Mouse (Mus musculus): Measurements from ENCODE around the gene Hpcal4. TPM values are rescaled to one million over a fixed set of nuclear protein-coding genes. Genes with fewer than 3 reads are reported as not detected.

Hpcal4 gene
- total and polyA plus RNA-seq, 3 experiments, result 0.09 to 0.35 (median 0.10) TPM

DNA sequence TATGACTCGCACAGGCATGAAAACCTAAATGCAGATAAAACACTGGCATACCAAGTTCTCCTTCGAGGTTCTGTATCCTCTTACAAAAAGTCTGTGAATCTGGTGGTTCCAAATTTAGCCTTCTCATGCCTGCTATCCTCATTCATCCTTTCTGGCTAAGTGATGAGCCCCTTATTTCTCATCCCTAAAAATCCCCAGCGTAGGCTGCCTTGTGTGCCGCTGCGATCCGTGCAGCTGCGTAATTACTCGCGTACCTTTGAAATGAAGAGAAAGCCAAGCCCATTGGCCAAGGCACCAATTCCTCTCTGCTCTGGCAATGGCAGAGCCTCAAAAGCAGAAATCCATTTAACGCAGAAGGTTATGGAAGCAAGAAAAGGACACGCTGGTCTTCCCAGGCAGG lies 10.8 kb downstream of the Hpcal4 start:
- DNase-seq, result no peak
- Histone ChIP-seq H3K4me3 (no peak overlapping the region), H3K4me1 (ENCODE audit: control insufficient read depth, insufficient read depth, low read length) (no peaks in the 10 kb centered on the region), H3K9ac (ENCODE audit: low read depth, low read length) (no peak overlapping the region), H3K79me2 (replicated peaks; ENCODE audit: control insufficient read depth, insufficient read depth, low read length) (no peaks in the 10 kb centered on the region), H3K36me3 (ENCODE audit: control insufficient read depth, insufficient read depth, low read length) (no peaks in the 10 kb centered on the region), H3K27me3 (ENCODE audit: control insufficient read depth, insufficient read depth, low read length) (no peaks in the 10 kb centered on the region; the same call in 1 of the 2 replicates), H3K27ac (no peak overlapping the region)
- intact Hi-C loops (cut with DNase I), result no loop called here
- 86% methylated on average over 11 of the region's 11 CpGs for WGBS
- TF ChIP-seq EP300 (IDR thresholded peaks at IDR 0.05; ENCODE audit: insufficient read depth, low read depth, low read length) (no peak), CTCF (IDR thresholded peaks at IDR 0.05) (no peak), POLR2A (IDR thresholded peaks at IDR 0.05; ENCODE audit: insufficient read depth, low read depth, low read length) (no peak)

DNA sequence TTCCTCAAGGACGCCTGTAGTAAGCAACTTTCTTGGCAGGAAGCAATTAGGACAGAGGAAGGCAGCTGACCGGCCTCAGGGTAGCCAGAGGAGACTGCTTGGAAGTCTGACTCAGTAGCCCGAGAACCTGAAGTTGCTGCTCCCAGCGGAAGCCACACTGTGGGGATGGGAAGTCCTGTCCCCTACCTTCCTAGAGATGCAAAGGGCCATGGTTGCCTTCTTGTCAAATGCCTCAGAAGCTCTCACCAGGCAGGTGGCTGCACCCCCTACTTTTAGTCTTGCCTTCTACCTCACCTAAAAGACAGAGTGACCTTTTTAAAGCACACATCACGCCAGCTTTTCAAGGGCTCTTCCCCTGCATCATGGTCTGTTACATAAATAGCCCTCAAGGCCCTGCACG lies 13.7 kb downstream of the Hpcal4 start:
- Histone ChIP-seq H3K27ac (no peak overlapping the region), H3K9ac (ENCODE audit: low read depth, low read length) (no peak overlapping the region), H3K36me3 (ENCODE audit: control insufficient read depth, insufficient read depth, low read length) (no peaks in the 10 kb centered on the region), H3K4me1 (ENCODE audit: control insufficient read depth, insufficient read depth, low read length) (peaks cover 2% of the 10 kb centered on the region), H3K27me3 (ENCODE audit: control insufficient read depth, insufficient read depth, low read length) (no peaks in the 10 kb centered on the region; the same call in 1 of the 2 replicates), H3K79me2 (replicated peaks; ENCODE audit: control insufficient read depth, insufficient read depth, low read length) (no peaks in the 10 kb centered on the region), H3K4me3 (no peak overlapping the region)
- TF ChIP-seq EP300 (IDR thresholded peaks at IDR 0.05; ENCODE audit: insufficient read depth, low read depth, low read length), result no peak
- no peak for TF ChIP-seq POLR2A (IDR thresholded peaks at IDR 0.05; ENCODE audit: insufficient read depth, low read depth, low read length)
- TF ChIP-seq CTCF (IDR thresholded peaks at IDR 0.05), result no peak
- 35% methylated on average over 6 of the region's 6 CpGs for WGBS
- DNase-seq, result no peak
- intact Hi-C loops (cut with DNase I), result no loop called here

DNA sequence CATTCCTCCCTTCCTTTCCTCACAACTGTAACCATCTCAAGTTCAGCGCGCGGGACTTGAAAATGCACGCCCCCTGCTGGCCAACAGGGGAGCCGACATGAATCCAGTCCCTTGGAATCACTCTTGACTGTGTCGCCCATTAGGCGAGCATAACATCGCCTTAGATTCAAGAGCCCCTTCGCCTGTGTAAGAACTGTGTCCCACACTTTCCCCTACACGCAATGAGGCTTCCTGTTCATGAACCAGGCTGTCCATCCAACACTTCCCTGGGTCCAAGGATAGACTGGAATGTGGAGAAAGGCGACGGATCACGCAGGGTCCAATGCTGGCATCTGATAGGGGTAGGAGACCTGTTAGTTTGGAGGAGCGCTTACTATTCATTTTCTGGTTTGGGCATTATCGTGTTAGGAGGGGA lies 17.8 kb downstream of the Hpcal4 start:
- H3K4me1 ChIP-seq (ENCODE audit: control insufficient read depth, insufficient read depth, low read length), result peaks cover 3% of the 10 kb centered on the region
- H3K27me3 ChIP-seq (ENCODE audit: control insufficient read depth, insufficient read depth, low read length), result no peaks in the 10 kb centered on the region
- TF ChIP-seq POLR2A (IDR thresholded peaks at IDR 0.05; ENCODE audit: insufficient read depth, low read depth, low read length), result no peak
- peak; percentile 94 for TF ChIP-seq CTCF (IDR thresholded peaks at IDR 0.05)
- TF ChIP-seq EP300 (IDR thresholded peaks at IDR 0.05; ENCODE audit: insufficient read depth, low read depth, low read length), result no peak
- peak overlapping the region; percentile 62 for H3K9ac ChIP-seq (ENCODE audit: low read depth, low read length)
- H3K4me3 ChIP-seq, result peak overlapping the region; percentile 48
- H3K36me3 ChIP-seq (ENCODE audit: control insufficient read depth, insufficient read depth, low read length), result no peaks in the 10 kb centered on the region
- intact Hi-C loops (cut with DNase I), result loop anchor here (1.0 kb wide), 1 partner anchor 45 kb away; no protein-coding TSS in a partner anchor
- DNase-seq, result peak; percentile 66 to 76
- H3K27ac ChIP-seq, result peak overlapping the region; percentile 89
- 6% methylated on average over 15 of the region's 15 CpGs for WGBS
- no peaks in the 10 kb centered on the region for H3K79me2 ChIP-seq (replicated peaks; ENCODE audit: control insufficient read depth, insufficient read depth, low read length)

DNA sequence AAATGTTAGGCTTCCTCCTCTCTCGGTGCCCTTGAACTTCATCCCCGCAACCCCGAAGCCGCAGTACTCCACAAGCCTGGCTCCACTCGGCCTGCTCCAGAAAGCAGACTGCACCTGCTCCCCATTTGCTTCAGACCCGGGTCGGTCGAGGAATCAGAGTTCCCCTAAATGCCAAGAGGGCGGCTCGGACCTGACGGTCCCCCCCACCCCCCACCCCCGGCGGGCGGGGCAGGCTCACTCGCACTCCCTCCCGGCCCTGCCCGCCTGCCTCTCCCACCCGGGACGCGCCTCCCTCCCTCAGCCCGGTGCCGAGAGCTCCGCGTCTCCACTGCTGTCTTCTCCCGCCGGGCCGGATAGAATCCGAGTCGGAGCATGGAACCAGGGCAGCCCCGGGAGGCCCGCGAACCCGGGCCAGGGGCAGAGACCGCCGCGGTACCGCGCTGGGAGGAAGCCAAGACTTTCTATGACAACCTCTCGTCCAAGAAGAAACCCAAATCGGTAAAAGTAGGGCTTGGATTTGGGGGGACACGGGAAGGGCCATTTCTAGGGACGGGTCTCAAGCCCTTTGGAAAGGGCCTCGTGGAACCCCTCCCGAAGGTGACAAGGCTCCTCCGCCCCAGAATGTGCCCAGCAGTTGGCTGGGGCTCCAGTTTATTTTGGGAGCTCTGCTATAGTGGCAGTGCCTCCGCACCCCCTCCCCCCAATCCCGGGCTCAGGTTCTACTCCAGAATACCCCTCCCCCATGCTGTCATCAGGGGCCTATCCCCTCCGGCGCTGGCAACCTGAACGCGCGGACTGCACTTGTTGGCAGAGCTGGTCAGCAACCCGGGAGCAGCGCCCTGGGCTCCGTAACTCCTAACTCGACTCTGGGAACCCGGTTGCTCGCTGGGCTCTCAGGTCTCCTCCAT lies 18.4 kb downstream of the Hpcal4 start, which contains the start of gene Nt5c1a:
Nt5c1a (plus strand) TSS at position 319 of the 908 bp plus-strand sequence.
- H3K27me3 ChIP-seq (ENCODE audit: control insufficient read depth, insufficient read depth, low read length), result no peaks in the 10 kb centered on the region

DNA sequence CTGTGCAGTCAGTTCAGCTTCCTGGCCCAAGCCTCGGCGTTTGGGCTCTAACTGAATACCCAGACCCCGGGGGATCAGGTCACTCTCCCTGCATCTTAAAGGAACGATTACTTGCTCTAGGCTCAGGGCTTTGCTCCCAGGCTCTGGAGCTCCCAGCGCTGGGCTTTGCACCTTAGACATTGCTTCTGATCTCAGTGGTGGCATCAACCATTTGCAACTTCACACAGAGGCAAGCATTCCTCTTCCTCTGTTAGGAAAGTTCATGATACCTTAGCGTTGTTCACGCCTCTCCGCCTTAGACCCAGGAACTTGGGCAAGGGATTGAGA lies 19.0 kb downstream of the Hpcal4 start:
- intact Hi-C loops (cut with DNase I), result no loop called here
- peak overlapping the region; percentile 48 for H3K4me3 ChIP-seq
- no peaks in the 10 kb centered on the region for H3K27me3 ChIP-seq (ENCODE audit: control insufficient read depth, insufficient read depth, low read length)
- TF ChIP-seq POLR2A (IDR thresholded peaks at IDR 0.05; ENCODE audit: insufficient read depth, low read depth, low read length) (no peak), EP300 (IDR thresholded peaks at IDR 0.05; ENCODE audit: insufficient read depth, low read depth, low read length) (no peak), CTCF (IDR thresholded peaks at IDR 0.05) (no peak)
- H3K36me3 ChIP-seq (ENCODE audit: control insufficient read depth, insufficient read depth, low read length), result no peaks in the 10 kb centered on the region
- 21% methylated on average over 8 of the region's 8 CpGs for WGBS
- H3K9ac ChIP-seq (ENCODE audit: low read depth, low read length), result peak overlapping the region; percentile 62
- no peaks in the 10 kb centered on the region for H3K79me2 ChIP-seq (replicated peaks; ENCODE audit: control insufficient read depth, insufficient read depth, low read length)
- H3K4me1 ChIP-seq (ENCODE audit: control insufficient read depth, insufficient read depth, low read length), result peaks cover 3% of the 10 kb centered on the region
- peak overlapping the region; percentile 89 for H3K27ac ChIP-seq
- DNase-seq, result no peak

More for the DNA sequence above, 18.4 kb downstream of the Hpcal4 start, which contains the start of gene Nt5c1a:
- TF ChIP-seq CTCF (IDR thresholded peaks at IDR 0.05), result no peak
- peak; percentile 47; the same call in 1 of the 2 replicates for TF ChIP-seq POLR2A (IDR thresholded peaks at IDR 0.05; ENCODE audit: insufficient read depth, low read depth, low read length)
- intact Hi-C loops (cut with DNase I), result no loop called here
- Histone ChIP-seq H3K79me2 (replicated peaks; ENCODE audit: control insufficient read depth, insufficient read depth, low read length) (no peaks in the 10 kb centered on the region), H3K4me3 (peak within 1 kb of the TSS; percentile 48), H3K9ac (ENCODE audit: low read depth, low read length) (peak within 1 kb of the TSS; percentile 62), H3K4me1 (ENCODE audit: control insufficient read depth, insufficient read depth, low read length) (peaks cover 3% of the 10 kb centered on the region), H3K36me3 (ENCODE audit: control insufficient read depth, insufficient read depth, low read length) (no peaks in the 10 kb centered on the region), H3K27ac (peak within 1 kb of the TSS; percentile 89)
- WGBS, result 2% methylated on average over 58 of the region's 58 CpGs
- DNase-seq, result peak; percentile 69 to 81

DNA sequence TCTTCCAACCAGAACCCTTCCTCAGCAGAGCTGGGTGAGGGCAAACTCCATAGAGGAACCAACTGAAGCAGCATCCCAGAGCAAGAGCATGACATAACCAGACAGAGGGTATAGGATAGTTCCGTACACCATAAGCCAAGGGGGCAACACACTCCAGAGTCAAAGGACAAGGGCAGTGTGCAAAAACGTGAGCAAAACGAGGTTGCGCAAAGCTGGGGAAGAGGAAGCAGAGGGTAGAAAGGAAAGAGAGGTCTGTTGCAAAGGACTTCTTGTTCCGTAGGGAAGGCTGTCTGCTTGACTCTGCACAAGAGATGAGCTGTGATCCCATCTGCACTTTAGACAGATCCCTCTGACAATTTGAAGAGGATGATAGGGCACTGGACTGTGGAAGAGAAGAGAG lies 24.3 kb downstream of the Hpcal4 start:
- Histone ChIP-seq H3K27me3 (ENCODE audit: control insufficient read depth, insufficient read depth, low read length) (no peaks in the 10 kb centered on the region), H3K27ac (no peak overlapping the region), H3K4me1 (ENCODE audit: control insufficient read depth, insufficient read depth, low read length) (peaks cover 2% of the 10 kb centered on the region; the same call in 1 of the 2 replicates), H3K9ac (ENCODE audit: low read depth, low read length) (no peak overlapping the region), H3K36me3 (ENCODE audit: control insufficient read depth, insufficient read depth, low read length) (no peaks in the 10 kb centered on the region), H3K79me2 (replicated peaks; ENCODE audit: control insufficient read depth, insufficient read depth, low read length) (no peaks in the 10 kb centered on the region), H3K4me3 (no peak overlapping the region)
- intact Hi-C loops (cut with DNase I), result no loop called here
- no peak for DNase-seq
- 70% methylated on average over 5 of the region's 5 CpGs for WGBS
- TF ChIP-seq POLR2A (IDR thresholded peaks at IDR 0.05; ENCODE audit: insufficient read depth, low read depth, low read length), result no peak
- no peak for TF ChIP-seq EP300 (IDR thresholded peaks at IDR 0.05; ENCODE audit: insufficient read depth, low read depth, low read length)
- TF ChIP-seq CTCF (IDR thresholded peaks at IDR 0.05), result no peak
